Mouse (Mus musculus) stomach, embryonic 16.5 days (tissue): ENCODE measurements at regions not wholly inside any gene's neighbourhood (a gene's known extent, or its start where the extent isn't known, plus 50 kb on each side); places are given as distances from the start of the nearest gene placed in this dataset.

Experiments used
- ATAC-seq: fragments of 200-750 bp; cut with Nextera tagmentation; 2 replicates; pipeline ENCODE4 v1.8.0; 2017; ENCODE audit warnings: moderate number of reproducible peaks, moderate TSS enrichment; ENCODE audit not compliant: insufficient read depth, low FRiP score
- H3K27ac ChIP-seq: fragments of 300-500 bp; sonication (generic); 2 replicates; pipeline ENCODE4 v1.5.1; 2014; ENCODE audit warnings: low read length
- H3K27me3 ChIP-seq: fragments of 300-500 bp; sonication (generic); 2 replicates; pipeline ENCODE4 v1.6.1; 2014; ENCODE audit warnings: low read length, control low read depth, mixed read lengths; ENCODE audit not compliant: control insufficient read depth, insufficient read depth
- H3K36me3 ChIP-seq: fragments of 300-500 bp; sonication (generic); 2 replicates; pipeline ENCODE4 v1.6.1; 2014; ENCODE audit warnings: low read length; ENCODE audit not compliant: control insufficient read depth, insufficient read depth
- H3K4me1 ChIP-seq: fragments of 300-500 bp; sonication (generic); 2 replicates; pipeline ENCODE4 v1.6.1; 2014; ENCODE audit warnings: low read length, control low read depth, mixed read lengths; ENCODE audit not compliant: control insufficient read depth, insufficient read depth
- H3K4me2 ChIP-seq: fragments of 300-500 bp; sonication (generic); 2 replicates; pipeline ENCODE4 v1.6.1; 2014; ENCODE audit warnings: low read depth, low read length, mixed read lengths
- H3K4me3 ChIP-seq: fragments of 300-500 bp; sonication (generic); replicated peaks from 2 replicates; pipeline ENCODE4 v1.5.1; 2014; ENCODE audit warnings: mild to moderate bottlenecking, low read length
- H3K9ac ChIP-seq: fragments of 300-500 bp; sonication (generic); 2 replicates; pipeline ENCODE4 v1.6.1; 2014; ENCODE audit warnings: low read length
- H3K9me3 ChIP-seq: fragments of 300-500 bp; sonication (generic); replicated peaks from 2 replicates; pipeline ENCODE4 v1.6.1; 2016; ENCODE audit warnings: low read length, control low read depth; ENCODE audit not compliant: control insufficient read depth
- WGBS: fragments of 180-500 bp; shearing (Covaris S2); extraction: QIAGEN DNeasy Blood & Tissue Kit; methylation state at CpG from one replicate; pipeline ENCODE4 v1.1.7; 2014; 5-methylcytosine and 5-hydroxymethylcytosine counted together

- no peaks in the 10 kb centered on the region for H3K36me3 ChIP-seq
- no peak overlapping the region for H3K27ac ChIP-seq
- no peak overlapping the region for H3K4me2 ChIP-seq
- ATAC-seq: no peak
- 47% methylated on average over 1 of the region's 1 CpGs for WGBS
- H3K4me3 ChIP-seq: no peak overlapping the region
- no peak overlapping the region for H3K9ac ChIP-seq
- no peaks in the 10 kb centered on the region for H3K9me3 ChIP-seq
- no peaks in the 10 kb centered on the region for H3K27me3 ChIP-seq
- H3K4me1 ChIP-seq: no peaks in the 10 kb centered on the region
These were observed 573.6 kb upstream of the Ptprd start for GRCm38 (mm10) chr4:78785378-78785774.

DNA sequence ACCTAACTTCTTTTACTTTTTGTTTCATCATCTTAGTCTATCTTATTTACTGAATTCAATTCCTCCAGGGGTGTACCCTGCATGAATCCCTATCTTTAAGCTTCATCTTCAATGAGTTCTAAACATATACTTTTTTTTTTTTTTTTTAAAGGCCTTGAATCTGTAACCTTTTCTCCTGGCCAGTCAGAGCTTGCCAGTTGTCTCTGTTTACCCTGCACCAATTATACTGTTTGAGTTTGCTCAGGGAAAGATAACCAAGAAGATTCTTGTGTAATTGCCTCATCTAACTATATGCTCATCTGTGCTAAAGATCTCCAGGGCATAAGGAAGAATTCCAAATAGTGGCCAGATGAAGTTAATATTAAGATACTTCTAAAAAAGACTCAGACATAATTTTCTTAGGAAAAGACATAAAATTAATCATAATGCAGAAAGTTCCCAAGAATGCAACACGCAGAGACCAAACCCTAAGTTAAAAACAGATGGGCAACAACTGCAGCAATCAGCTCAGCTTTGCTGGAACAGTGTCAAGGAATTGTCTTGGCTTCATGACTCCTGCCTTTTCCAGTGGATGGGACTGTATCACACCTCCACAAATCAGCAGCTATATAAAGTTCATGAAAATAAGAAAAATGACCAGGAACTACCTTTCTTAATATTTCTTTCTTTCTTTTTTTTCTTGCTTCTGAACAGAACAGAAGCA is 573.1 kb upstream of the Ptprd start:
- Histone ChIP-seq H3K27me3 (no peaks in the 10 kb centered on the region), H3K36me3 (no peaks in the 10 kb centered on the region), H3K27ac (no peak overlapping the region), H3K9me3 (no peaks in the 10 kb centered on the region), H3K9ac (no peak overlapping the region), H3K4me2 (no peak overlapping the region), H3K4me3 (no peak overlapping the region), H3K4me1 (no peaks in the 10 kb centered on the region)
- 35% methylated on average over 1 of the region's 1 CpGs for WGBS
- no peak for ATAC-seq

DNA sequence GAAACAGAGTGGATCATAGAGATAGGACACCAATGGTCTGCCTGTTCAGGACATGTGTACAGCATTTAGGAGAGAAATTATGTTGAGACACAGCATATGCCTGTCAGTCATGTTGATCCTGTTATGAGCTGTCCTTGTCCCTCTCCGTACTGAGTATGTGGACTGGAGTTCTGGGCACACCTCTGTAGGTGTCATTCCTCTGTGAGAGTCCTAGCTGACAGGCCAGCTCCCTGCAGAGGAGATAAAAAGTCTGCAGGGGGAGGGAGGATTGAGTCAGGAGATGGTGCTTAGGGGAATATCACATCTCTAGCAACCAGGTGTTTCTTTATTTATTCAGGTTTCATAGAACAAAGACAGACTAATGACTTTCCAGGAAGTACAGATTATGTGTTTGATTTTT is 572.3 kb upstream of the Ptprd start:
- no peak overlapping the region for H3K4me2 ChIP-seq
- H3K27ac ChIP-seq: no peak overlapping the region
- peak; percentile 69; the same call in 1 of the 2 replicates for ATAC-seq
- H3K9me3 ChIP-seq: no peaks in the 10 kb centered on the region
- 39% methylated on average over 1 of the region's 1 CpGs for WGBS
- no peaks in the 10 kb centered on the region for H3K36me3 ChIP-seq
- no peak overlapping the region for H3K9ac ChIP-seq
- no peak overlapping the region for H3K4me3 ChIP-seq
- no peaks in the 10 kb centered on the region for H3K4me1 ChIP-seq
- H3K27me3 ChIP-seq: no peaks in the 10 kb centered on the region

GRCm38 (mm10) chr4:78782751-78783150 is 571.0 kb upstream of the Ptprd start:
- H3K27ac ChIP-seq: no peak overlapping the region
- ATAC-seq: no peak
- no peaks in the 10 kb centered on the region for H3K4me1 ChIP-seq
- H3K9me3 ChIP-seq: no peaks in the 10 kb centered on the region
- no peak overlapping the region for H3K4me3 ChIP-seq
- WGBS: 83% methylated on average over 1 of the region's 1 CpGs
- H3K4me2 ChIP-seq: no peak overlapping the region
- H3K9ac ChIP-seq: no peak overlapping the region
- H3K27me3 ChIP-seq: no peaks in the 10 kb centered on the region
- no peaks in the 10 kb centered on the region for H3K36me3 ChIP-seq

DNA sequence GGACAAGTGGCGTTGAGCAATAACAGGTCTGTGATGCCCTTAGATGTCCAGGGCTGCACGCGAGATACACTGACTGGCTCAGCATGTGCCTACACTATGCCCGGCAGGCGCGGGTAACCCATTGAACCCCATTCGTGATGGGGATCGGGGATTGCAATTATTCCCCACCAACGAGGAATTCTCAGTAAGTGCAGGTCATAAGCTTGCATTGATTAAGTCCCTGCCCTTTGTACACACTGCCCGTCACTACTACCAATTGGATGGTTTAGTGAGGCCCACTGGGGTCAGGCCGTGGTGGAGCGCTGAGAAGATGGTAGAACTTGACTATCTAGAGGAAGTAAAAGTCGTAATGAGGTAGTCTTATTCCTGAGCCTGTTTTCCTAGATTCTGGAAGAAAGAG is 562.1 kb upstream of the Ptprd start:
- Histone ChIP-seq H3K27ac (no peak overlapping the region), H3K9ac (no peak overlapping the region), H3K4me2 (no peak overlapping the region), H3K27me3 (no peaks in the 10 kb centered on the region), H3K36me3 (no peaks in the 10 kb centered on the region), H3K4me3 (no peak overlapping the region), H3K9me3 (no peaks in the 10 kb centered on the region), H3K4me1 (no peaks in the 10 kb centered on the region)
- no peak for ATAC-seq
- WGBS: 91% methylated on average over 13 of the region's 13 CpGs

DNA sequence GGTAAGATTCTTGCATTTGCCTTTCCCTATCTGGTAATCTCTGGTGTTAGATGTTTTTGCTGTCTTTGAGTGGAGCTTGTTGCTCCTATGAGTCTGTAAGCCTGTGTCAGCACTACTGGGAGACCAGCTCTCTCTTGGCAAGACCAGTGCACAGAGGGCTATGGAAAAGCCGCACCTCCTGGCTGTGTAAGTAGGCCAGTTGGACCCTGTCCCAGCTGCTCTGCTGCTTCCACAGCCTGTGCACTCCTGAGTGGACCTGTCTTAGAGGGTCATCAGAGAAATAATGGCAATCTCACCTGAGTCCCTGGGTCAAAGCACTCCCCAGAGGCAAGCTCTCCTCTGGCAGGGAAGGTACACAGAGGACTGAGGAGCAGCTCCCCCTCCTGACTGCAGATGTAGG is 524.3 kb upstream of the Ptprd start:
- Histone ChIP-seq H3K9ac (no peak overlapping the region), H3K36me3 (no peaks in the 10 kb centered on the region), H3K4me1 (no peaks in the 10 kb centered on the region), H3K9me3 (no peaks in the 10 kb centered on the region), H3K4me2 (no peak overlapping the region), H3K4me3 (no peak overlapping the region), H3K27ac (no peak overlapping the region), H3K27me3 (no peaks in the 10 kb centered on the region)
- no peak for ATAC-seq
- 84% methylated on average over 1 of the region's 1 CpGs for WGBS
